Mouse (Mus musculus) liver, embryonic 14.5 days (tissue): ENCODE data around the gene Mga.

Experiments used
- CTCF ChIP-seq: IDR thresholded peaks from 2 replicates; pipeline ENCODE4 v1.5.1; 2016; ENCODE audit warnings: antibody characterized with exemption, low read depth, control low read depth
- EP300 ChIP-seq: IDR thresholded peaks from 2 replicates; pipeline ENCODE4 v1.6.1; 2016; ENCODE audit warnings: antibody characterized with exemption, low read depth

- no peak for TF ChIP-seq CTCF
- no peak for TF ChIP-seq EP300
These were observed 97.8 kb downstream of the Mga start for GRCm38 (mm10) chr2:119994839-119995238.
